Mouse (Mus musculus): Measurements from ENCODE around the gene Olfr434. TPM values are rescaled to one million over a fixed set of nuclear protein-coding genes. Genes with fewer than 3 reads are reported as not detected.

Gene Olfr434
- polyA plus RNA-seq, 1 experiment from 2014 or later: not detected

GRCm38 (mm10) chr6:43266356-43266755 is 53.5 kb downstream of the Olfr434 start:
- H3K36me3 ChIP-seq (ENCODE audit: control insufficient read depth, insufficient read depth, low read length): no peaks in the 10 kb centered on the region
- H3K9me3 ChIP-seq (ENCODE audit: control insufficient read depth, low read length): no peaks in the 10 kb centered on the region
- H3K27ac ChIP-seq (ENCODE audit: low read depth, low read length): no peak overlapping the region
- WGBS: 7% methylated on average over 8 of the region's 8 CpGs
- peaks cover 13% of the 10 kb centered on the region for H3K27me3 ChIP-seq (ENCODE audit: control insufficient read depth, insufficient read depth, low read length)
- H3K4me2 ChIP-seq (replicated peaks; ENCODE audit: low read depth, low read length): peak overlapping the region; percentile 88
- ATAC-seq (ENCODE audit: low FRiP score) (0 out of 2 replicates have a peak, but pooled peaks have one; percentile 52), DNase-seq (ENCODE audit: low spot score) (no peak)
- H3K9ac ChIP-seq (ENCODE audit: low read depth, low read length): no peak overlapping the region
- peak overlapping the region; percentile 51 for H3K4me3 ChIP-seq (ENCODE audit: low read depth, low read length)
- H3K4me1 ChIP-seq (replicated peaks; ENCODE audit: control insufficient read depth, insufficient read depth, low read length): peaks cover 2% of the 10 kb centered on the region; the same call in 1 of the 2 replicates

Other genes with a start within 250 kb of the Olfr434 start
- not detected in 2 replicates for gene Olfr441, start 106.7 kb upstream of the Olfr434 start, polyA plus RNA-seq (2014; fragmentation: Nextera tagmentation; extraction: Ambion mirVana)
- gene Olfr237-ps1, start 66.5 kb upstream of the Olfr434 start, polyA plus RNA-seq (2014; fragmentation: Nextera tagmentation; extraction: Ambion mirVana): not detected in 2 replicates
- gene Olfr437, start 49.7 kb upstream of the Olfr434 start, polyA plus RNA-seq (2014; fragmentation: Nextera tagmentation; extraction: Ambion mirVana): not detected in 2 replicates
- gene Olfr13, start 40.9 kb upstream of the Olfr434 start, polyA plus RNA-seq (2014; fragmentation: Nextera tagmentation; extraction: Ambion mirVana): not detected in 2 replicates
- gene Olfr435, start 15.9 kb upstream of the Olfr434 start, polyA plus RNA-seq (2014; fragmentation: Nextera tagmentation; extraction: Ambion mirVana): not detected in 2 replicates
- gene Olfr47, start 18.5 kb downstream of the Olfr434 start, polyA plus RNA-seq (2014; fragmentation: Nextera tagmentation; extraction: Ambion mirVana): not detected in 2 replicates
- gene Arhgef5, start 52.6 kb downstream of the Olfr434 start, polyA plus RNA-seq (2014; fragmentation: Nextera tagmentation; extraction: Ambion mirVana): 3.6 and 4.3 TPM in 2 replicates
- not detected in 2 replicates for gene Nobox, start 96.5 kb downstream of the Olfr434 start, polyA plus RNA-seq (2014; fragmentation: Nextera tagmentation; extraction: Ambion mirVana)

All from hindbrain, embryonic 11.5 days (tissue).